18 mouse cellular contexts compared by ENCODE assay signal in genomic region chr2:30573522-30573921, GRCm38 (mm10). TPM values are rescaled to one million over a fixed set of nuclear protein-coding genes. Genes with fewer than 3 reads are reported as not detected.
"Had no signal": no experiment of that assay in that cellular context is flagged by ENCODE, and none has a peak within 500 bp of the region (broad histone marks: within the 10 kb centered on the region; RNA-seq: fewer than 3 reads in every experiment).

No protein-coding gene starts in this region.

- DNase-seq: cerebellum, adult 8-10 months; cerebellum, adult 9-10 months; cerebellum, adult 9-11 months; cerebellum, postnatal 14 days; cerebellum, postnatal 25 days; cerebellum, postnatal 36 days; embryo, embryonic 11 days; forebrain, postnatal 0 days; gastrocnemius, adult 2 months; gastrocnemius, postnatal 10 days; gastrocnemius, postnatal 14 days; gastrocnemius, postnatal 25 days; gastrocnemius, postnatal 36 days; heart, adult 11 months; heart, adult 18-20 months; heart, adult 2 months had no signal

RNA-seq across cellular contexts. Expression of gene Cstad, which starts 21.3 kb away (rescaled TPM):
- total RNA-seq: common myeloid progenitor, adult 5-6 weeks; granulocyte monocyte progenitor cell, adult 5-6 weeks had no signal
